Mouse (Mus musculus): ENCODE data around the gene Kiss1r.

Gene Kiss1r

DNA sequence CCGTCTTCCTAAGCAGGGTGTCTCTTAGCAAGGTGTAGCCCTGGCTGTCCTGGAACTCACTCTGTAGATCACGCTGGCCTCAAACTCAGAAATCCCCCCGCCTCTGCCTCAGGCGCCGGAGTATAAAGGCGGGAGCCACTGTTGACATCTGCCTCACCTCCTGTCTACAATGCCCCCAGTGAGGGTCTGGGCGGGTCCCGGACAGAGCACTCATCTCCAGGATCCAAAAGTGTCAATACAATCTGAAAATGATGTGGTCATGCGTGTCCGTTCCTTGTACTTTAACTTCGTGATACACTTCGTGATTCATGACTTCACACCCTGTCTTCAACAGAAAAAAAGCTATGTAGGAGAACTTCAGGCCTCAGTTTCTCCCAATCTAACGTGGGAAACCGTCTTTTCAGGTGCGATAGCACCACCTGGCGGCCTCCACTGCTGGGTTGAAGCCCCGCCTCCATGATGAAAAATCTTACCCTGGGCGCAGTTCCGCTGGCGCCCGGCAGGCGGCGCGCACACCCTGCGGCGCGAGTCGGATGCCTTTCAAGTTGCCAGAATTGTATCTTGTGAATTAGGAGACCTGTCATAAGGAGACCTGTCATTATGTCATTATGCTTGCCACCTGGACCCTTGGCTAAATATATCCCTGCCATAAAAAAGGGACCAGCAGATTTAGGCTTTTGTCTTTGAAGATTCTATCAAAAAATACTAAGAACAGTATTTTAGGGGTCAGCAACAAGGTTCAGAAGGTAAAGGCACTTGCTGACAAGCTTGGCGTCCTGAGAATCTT, 8.4 kb downstream of the Kiss1r start:
- peak; percentile 79 for DNase-seq (ENCODE audit: low read depth, low spot score)

DNA sequence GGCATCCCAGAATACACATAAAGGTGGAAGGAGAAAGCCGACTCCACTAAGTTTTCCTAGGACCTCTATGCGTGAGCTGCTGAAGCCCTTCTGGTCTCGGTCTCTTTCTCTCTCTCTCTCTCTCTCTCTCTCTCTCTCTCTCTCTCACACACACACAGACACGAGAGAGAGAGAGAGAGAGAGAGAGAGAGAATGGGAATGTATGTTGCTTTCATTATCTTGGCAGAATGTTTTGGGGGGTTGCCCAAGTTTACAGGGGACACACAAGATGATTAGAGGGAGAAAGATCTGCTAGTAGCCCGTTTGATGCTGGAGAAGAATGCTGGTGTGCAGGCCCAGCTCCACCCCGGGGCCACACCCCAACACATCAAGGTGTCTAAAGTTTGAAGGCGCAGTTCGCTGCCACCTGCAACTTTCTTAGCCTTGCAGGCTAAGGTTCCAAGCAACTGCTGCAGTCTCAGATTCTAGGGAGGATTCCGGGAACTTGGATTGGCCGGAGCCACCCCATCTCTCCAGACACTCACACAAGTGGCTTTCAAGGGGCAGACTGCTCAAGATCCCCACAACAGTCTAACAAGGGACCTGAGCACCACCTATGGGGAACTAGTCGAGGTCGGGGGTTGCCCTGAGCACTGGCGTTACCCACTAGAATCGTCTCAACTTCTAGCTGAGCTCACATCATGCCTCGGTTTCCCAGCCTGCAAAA, 9.2 kb downstream of the Kiss1r start:
- DNase-seq (ENCODE audit: low read depth, low spot score) = no peak

DNA sequence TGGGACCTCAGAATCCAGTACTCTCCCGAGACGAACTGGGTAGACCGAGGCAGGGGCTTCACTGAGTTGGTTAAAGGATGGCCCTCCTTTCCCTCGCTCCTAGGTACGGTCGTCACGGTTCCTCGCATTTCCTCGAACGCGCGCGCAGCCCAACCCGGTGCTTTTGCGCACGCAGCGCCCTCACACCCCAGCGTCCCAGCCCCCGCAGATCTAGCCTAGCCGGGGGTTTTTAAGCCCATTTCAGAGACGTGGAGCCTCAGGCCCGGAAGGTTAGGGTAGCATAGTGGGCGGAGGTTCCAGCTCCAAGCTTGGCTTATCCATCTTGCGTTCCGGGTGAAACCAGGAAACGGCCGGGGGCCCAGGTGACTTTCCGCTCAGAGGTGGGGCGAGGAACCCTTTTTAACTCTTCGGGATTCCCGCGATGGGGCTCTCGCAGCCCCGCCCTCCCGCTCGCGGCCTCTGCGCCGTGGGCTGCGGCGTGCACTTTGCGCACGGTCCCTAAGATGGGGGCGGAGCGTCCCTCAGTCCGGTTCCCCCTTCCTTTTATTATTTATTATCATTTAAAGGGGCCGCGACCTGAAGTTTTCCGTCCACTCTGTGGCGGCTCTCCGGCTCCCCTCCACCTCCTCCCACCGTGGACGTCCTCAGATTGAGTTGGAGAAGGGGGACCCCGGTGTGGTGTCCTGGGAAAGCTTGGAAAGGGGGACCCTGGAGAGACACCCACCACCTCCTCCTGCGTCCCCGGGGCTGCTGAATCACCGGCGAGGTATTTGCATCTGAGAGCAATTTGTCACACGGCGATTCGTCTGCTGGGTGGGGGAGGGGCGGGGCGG, 9.9 kb downstream of the Kiss1r start, which contains the start of gene Arid3a:
TSS of gene Arid3a (plus strand) at position 553 of the 833 bp plus-strand sequence.
- peak; percentile 80 for DNase-seq (ENCODE audit: low read depth, low spot score)

DNA sequence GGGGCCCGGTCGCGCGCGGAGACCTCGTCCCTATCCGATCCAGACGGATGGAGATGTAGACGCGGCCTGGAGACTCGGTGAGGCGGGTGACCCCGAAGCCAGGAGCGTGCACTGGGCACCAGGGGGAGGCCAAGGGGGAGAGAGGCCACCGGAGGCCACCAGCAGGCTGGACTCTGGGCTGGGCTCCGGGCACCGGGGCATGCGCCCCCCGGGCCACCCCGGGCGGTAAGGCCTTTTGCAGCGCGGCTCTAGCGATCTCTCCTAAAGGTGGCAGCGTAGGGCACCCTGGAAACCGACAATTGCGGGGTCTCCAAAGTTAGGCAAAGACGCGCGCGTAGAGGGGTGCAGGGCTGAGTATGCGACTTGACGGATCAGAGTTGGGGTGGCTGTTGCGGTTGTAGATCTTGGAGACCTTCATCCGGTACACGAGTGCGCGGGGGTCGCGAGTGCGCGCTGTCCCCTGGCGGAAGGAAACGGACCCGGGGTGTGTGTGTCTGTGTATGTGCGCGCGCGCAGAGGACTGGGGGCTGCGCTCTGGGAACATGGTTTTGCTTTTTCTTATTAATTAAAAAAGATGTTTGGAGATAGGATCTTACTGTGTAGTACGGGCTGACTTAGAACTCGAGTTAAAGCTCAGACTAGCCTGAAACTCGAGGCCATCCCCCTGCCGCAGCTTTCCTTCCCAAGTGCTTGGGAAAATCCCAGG, 10.7 kb downstream of the Kiss1r start:
- DNase-seq (ENCODE audit: low read depth, low spot score) = no peak

DNA sequence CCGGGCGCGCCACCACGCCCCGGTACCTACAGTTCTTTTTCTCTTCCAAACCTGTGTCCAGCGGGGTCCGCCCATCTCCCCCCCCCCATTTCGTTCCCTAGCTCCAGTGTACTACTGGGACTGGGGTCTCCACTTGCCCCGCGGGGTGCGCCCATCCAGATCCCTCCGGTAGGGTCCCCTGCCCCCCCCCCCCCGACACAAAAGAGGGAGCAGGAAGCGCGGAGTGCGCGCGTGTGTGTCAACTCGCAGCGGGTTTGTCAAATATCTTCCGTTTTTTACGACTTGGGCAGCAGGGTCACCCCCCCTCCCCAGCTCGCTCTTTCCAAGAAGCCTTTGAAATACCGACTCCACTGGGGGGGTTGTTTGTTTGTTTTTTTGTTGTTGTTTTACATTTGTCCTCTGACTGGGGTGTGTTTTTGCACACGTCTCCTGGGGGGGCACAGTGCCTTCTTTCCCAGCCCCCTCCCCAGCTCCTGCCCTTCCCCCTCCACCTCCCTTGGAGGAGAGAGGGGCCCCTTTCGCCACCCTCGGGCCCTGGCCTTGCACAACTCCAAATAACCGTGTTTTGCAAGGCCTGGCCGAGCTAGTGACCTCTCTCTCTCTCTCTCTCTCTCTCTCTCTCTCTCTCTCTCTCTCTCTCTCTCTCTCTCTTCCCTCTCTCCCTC, 11.4 kb downstream of the Kiss1r start:
- no peak for DNase-seq (ENCODE audit: low read depth, low spot score)

DNA sequence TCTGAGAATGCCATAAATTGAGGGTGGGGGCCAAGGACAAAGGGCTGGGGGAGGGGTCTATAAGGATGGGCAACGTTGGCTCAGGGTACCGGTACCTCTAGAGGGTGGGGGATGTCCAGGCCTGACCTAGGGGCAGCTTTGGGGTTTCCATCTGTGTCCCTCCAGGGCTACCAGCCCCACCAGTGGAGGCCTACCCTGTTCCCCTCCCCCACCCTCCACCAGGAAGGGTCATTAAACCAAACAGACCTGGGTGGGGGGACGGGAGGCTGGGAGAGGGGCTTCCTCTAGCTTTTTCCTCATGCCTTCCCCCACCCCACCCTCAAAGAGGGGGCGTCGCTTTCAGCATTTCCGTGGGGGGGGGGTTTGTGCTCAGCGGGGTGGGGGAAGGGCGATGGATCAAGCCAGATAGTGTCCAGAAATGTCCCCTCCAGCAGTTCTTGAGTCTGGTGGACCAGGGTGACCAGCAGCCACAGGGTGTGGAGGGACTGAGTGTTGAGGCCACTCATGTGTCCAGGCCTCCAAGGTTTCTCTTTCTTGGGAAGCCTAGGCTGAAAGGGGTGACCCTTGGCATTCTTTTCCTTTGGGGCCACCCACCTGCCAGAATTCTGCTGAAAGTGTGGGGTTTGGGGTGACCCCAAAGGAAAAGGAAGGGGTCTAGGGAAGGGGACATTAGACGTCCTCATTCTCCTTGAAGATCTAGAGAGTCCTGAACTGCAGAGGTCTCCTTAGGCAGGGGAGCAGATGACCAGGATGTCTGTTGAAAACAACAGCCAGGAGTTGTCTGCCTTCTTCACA, 12.3 kb downstream of the Kiss1r start:
- no peak for DNase-seq (ENCODE audit: low read depth, low spot score)

DNA sequence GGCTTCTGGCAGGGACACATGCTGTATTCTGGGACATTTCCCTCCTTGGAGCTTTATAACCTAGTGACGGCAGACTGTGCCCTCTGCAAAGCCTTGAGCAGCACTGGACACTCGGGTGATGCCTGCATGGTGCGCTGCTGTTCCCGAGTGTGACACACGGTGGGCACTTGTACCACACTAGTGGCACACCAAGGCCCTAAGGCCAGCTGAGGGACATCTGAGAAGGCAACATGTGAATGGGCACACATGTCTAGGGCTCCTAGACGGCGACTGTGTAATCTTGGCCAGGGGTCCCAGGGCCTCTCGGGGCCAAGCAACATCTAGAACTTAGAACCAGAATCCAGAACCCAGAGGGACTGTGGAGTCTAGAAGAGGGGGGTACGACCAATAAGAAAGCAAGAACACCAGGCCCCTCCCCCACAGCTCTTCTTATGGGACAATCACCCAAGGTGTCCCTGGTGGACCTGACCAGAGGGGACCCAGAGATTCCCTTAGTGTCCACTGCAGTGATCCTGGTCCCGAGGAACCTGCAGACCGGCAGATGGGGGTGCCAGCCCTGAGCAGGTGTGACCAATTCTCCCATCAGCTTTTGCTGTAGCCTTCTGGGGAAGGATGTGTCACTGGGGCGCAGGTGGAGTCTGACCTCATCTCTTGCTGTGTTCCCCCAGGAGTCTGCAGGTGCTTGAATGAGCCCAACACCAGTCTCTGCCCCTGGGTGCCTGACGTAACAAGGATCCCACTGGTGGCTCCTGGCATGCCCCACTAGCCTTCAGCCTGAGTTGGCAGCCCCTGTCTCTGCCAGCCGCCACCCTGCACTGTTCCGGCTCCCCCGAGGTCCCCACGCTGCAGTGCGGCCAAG, 13.4 kb downstream of the Kiss1r start:
- DNase-seq (ENCODE audit: low read depth, low spot score) = no peak

DNA sequence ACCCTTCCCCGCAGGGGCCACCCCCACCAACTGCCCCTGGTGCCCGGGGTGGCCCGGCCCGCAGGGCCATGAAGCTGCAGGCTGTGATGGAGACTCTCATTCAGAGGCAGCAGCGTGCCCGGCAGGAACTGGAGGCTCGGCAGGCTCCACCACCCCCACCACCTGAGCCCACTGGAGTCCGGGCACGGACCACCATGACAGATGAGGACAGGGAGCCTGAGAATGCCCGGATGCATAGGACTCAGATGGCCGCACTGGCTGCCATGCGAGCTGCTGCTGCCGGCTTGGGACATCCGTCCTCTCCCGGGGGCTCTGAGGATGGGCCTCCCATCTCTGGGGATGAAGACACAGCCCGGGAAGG, 14.0 kb downstream of the Kiss1r start:
- no peak for DNase-seq (ENCODE audit: low read depth, low spot score)

DNA sequence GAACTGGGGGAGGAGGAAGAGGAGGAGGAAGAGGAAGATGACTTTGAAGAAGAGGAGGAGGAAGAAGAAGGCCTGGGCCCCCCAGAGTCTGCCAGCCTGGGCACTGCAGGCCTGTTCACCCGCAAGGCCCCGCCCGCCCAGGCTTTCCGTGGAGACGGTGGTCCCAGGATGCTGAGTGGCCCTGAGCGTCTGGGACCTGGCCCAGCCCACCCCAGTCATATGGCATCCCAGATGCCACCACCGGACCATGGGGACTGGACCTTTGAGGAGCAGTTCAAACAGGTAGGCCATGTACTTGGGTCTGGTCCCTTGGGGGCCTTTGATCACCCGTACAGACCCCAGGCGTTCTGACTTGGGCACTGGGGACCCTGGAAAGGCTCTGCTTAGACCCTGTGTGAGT, 15.0 kb downstream of the Kiss1r start:
- no peak for DNase-seq (ENCODE audit: low read depth, low spot score)

DNA sequence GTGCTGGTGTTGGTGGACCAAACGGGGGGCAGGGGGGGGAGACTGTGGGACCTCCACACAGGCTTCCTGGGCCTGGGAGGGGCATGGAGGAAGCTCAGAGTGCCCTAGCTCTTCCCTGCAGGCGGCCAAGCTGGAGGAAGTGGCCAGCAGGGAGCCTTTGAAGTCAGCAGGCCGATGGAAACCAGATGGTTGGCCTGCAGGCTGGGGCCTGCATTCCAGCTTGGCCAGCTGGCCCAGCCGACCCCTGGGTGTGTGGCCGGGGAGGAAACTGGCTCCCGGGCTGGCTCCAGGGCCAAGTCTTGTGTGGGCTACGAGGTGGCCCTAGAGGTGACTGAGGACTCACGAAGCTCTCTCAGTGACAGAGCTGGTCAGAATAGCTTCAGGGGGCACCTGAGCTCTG, 16.0 kb downstream of the Kiss1r start:
- DNase-seq (ENCODE audit: low read depth, low spot score) = no peak

DNA sequence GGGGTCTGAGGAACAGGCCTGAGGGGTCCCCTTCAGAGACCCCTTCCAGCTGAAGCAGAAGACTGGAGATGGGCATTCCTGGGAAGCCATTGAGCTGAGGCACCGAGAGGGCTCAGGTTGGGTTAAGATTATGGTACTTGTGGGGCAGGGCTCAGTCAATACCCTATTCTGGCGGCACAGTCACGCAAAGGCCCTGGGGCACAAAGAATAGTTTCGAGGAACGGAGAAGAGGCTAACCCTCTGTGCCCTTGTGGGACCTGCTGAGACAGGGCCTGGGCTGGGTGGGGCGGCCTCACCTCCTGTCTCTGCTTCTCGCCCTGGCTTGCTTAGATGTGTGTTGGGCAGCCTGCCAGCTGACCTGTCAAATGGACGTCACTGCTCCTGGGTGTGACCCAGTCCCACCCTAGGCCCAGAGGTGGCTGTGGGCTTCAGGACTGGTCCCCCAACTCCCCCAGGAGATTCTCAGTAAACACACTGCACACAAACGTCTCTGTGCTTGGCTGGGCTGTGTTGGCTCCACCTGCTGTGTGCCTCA, 16.4 kb downstream of the Kiss1r start:
- no peak for DNase-seq (ENCODE audit: low read depth, low spot score)

DNA sequence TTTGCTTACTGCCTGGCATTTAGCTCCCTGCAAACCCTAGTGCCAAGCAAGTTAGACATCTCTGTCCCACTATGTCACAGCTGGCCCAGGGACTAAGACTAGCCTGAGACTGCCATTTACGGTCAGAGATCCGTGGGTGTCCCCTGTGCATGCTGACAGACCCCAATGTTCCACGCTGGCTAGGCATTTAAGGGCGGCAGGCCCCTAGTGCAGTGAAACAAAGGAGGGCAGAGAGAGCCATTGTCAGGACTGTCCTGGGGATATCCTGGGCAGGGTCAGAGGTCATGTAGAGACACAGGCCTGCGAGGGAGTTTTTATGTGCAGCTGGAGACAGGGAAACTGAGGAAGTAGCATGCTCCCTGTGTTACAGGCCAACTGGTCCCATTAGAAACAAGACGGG, 17.1 kb downstream of the Kiss1r start:
- no peak for DNase-seq (ENCODE audit: low read depth, low spot score)

DNA sequence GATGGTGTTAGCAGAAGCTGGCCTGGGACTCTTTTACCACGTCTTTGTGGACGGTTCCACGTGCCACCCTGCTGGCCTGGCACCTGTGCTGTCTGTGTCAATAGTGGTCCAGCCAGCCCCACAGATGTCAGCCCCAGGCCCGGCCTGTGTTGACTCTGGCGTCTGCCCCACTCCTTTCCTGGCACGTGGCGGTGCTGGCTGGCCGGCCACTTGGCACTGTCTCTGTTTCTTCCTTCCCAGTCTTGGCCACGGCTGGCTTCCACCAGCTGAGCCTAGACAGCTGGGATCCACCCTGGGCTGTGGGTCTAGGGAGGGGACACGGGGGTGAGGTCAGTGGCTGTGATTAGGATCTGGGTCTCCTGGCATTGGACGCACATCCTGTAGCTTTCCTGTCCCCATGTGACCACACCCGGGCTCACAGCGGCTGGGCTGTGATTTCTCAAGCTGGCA, 17.5 kb downstream of the Kiss1r start:
- DNase-seq (ENCODE audit: low read depth, low spot score) = no peak

DNA sequence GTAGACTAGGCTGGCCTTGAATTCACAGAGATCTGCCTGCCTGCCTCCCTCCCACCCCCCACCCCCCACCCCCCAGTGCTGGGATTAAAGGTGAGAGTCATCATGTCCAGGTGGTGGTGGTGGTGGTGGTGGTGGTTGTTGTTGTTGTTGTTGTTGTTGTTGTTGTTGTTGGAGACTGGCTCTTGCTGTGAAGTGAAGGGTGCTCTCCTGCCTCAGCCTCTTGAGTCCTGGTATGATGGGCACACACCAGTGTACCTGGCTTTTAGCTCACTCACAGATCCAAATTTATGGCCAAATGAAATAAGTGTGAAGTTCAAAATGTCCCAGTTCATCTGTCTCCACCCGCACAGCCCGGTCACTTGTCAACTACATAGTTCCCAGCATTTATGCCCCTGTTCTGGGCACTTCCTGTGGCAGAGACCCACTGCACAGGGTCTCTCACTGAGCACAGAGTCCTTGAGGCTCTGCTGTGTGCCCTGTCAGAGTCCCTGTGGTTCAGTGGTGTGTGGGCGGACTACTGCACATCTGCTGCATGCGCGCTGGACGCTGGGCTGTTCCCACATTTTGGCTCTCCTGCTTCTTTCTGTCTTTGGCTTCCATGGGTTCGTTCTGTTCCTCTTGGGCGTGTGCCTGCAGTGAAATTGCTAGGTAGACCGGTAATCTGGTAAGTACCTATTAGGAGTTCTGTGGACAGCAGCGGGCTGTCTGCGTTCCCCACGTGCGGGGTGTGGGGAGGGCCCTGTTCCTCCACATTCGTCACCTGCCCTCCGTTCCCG, 18.2 kb downstream of the Kiss1r start:
- DNase-seq (ENCODE audit: low read depth, low spot score) = no peak

DNA sequence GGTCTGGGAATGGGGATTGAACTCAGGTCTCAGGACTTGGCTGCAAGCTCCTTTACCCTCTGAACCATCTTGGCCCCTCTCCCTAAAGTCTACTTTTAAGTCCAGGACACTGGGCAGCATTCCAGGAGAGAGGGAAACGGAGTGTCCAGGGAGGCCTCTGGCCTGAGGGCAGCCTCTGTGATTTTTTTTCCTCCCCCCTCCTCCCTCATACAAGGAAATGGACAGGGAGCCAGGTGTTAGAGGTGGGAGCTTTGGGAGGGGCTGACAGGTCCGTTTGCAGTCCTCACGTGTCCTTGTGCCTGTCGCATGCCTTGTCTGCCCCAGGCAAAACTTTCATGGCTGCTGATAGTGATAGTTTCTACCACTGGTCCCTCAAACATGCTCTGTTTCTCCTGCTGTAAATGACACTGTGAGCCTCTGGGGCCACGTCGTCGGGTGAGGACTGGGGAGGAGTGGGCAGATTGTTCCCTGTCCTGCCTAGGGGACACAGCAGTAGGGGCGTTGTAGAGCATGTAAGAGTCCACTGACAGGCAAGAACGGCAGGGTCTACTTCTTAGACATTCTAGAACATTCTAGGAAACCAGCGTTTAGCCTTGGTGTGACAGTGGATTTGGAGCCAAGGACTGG, 19.6 kb downstream of the Kiss1r start:
- DNase-seq (ENCODE audit: low read depth, low spot score) = no peak

DNA sequence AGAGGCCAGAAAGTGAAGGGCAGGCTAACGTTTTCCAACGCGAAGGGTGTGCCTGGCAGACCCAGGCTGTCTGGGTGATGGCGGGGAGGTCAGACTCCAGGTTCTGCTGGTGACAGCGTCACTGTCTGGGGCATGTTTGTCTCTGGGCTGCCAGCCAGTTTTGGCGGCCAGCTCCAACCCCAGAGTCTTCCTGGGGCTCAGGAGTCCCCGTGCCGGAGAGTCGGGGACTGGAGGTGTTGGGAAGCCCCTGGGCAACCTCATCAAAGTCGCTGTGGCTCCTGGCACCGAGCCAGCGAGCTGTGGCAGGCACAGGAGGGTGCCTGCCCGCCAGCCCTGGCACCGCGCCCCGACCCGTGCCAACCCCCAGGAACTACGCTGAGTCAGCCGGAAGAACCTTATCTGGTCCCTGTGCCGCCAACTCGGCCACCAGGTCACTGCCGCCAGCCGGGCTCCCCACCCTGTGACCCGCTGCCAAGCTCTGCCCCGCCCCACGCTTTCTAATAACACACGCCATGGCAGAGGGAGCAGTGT, 20.2 kb downstream of the Kiss1r start:
- DNase-seq (ENCODE audit: low read depth, low spot score) = no peak

DNA sequence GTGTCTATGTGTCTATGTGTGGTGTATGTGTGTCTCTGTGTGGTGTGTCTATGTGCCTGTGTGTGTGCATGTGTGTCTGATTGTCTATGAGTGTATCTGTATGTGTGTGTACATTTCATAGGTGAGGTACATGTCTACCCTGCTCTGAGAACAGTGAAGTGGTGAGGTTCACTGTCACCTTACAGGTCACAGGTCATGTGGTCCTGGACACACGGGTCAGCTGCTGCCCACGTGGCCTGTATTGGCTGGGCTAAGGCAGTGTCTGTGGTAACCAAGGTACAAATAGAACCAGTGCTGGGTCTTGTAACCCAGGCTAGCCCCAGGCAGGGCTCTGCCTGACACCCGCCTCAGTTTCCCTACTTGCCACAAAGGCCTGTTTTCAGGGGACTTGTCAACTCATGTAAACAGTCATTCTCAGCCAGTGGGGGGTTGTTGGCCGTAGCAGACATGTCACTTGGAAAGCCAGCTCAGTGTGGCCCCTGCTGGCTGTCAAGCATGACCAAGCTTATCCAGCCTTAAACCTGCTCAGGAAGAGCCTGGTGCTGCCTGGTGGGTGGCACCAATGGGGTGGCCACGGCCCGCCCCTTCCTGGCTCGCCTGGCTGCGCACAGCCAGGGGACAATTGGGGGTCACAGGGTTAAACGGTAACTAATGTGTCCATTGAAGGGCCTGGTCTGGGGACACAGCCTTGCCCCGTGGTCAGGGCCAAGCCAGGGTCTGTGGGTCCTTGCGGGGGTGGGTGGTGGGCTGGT, 21.2 kb downstream of the Kiss1r start:
- DNase-seq (ENCODE audit: low read depth, low spot score) = no peak
